Mouse (Mus musculus) small intestine, adult 2 months (tissue): ENCODE results near the gene Gm6871. TPM values are rescaled to one million over a fixed set of nuclear protein-coding genes. Genes with fewer than 3 reads are reported as not detected.
"Not testable (repeated sequence)": the region's sequence is repeated elsewhere in the genome, so short reads cannot be mapped to it uniquely, and the experiment has no call there.

Source experiments
- H3K27ac ChIP-seq: fragments of 200-500 bp; 2 replicates; pipeline ENCODE4 v1.5.1; 2012; ENCODE audit warnings: low read depth, low read length, control low read depth, inconsistent platforms; ENCODE audit not compliant: insufficient read depth
- H3K27me3 ChIP-seq: fragments of 200-500 bp; 2 replicates; pipeline ENCODE4 v1.6.1; 2012; ENCODE audit warnings: mild to moderate bottlenecking, moderate library complexity, low read length, inconsistent platforms; ENCODE audit not compliant: control insufficient read depth, insufficient read depth
- H3K36me3 ChIP-seq: fragments of 200-500 bp; 2 replicates; pipeline ENCODE4 v1.6.1; 2012; ENCODE audit warnings: mild to moderate bottlenecking, low read length, control low read depth, inconsistent platforms; ENCODE audit not compliant: control insufficient read depth, insufficient read depth
- H3K4me1 ChIP-seq: fragments of 200-500 bp; 2 replicates; pipeline ENCODE4 v1.6.1; 2012; ENCODE audit warnings: low read length, inconsistent platforms, mixed read lengths; ENCODE audit not compliant: control insufficient read depth, insufficient read depth, insufficient read length
- H3K4me3 ChIP-seq: fragments of 200-500 bp; 2 replicates; pipeline ENCODE4 v1.5.1; 2012; ENCODE audit warnings: low read depth, mild to moderate bottlenecking, control low read depth, inconsistent platforms, low read length, moderate library complexity
- CTCF ChIP-seq: fragments of 200-500 bp; IDR thresholded peaks from 2 replicates; pipeline ENCODE4 v1.5.1; 2012; ENCODE audit warnings: low read depth, mild to moderate bottlenecking, control low read depth, inconsistent platforms, low read length, moderate library complexity, mixed read lengths; ENCODE audit not compliant: insufficient replicate concordance, insufficient read length; ENCODE audit errors: extremely low read depth
- POLR2A ChIP-seq: fragments of 200-500 bp; IDR thresholded peaks from 2 replicates; pipeline ENCODE4 v1.6.1; 2012; ENCODE audit warnings: low read depth, mild to moderate bottlenecking, control low read depth, inconsistent platforms, low read length, moderate library complexity
- WGBS: fragments of 180-500 bp; shearing (Covaris S2); methylation state at CpG from one replicate; pipeline ENCODE4 v1.1.7; 2018; 5-methylcytosine and 5-hydroxymethylcytosine counted together
- polyA plus RNA-seq: library from polyadenylated mRNA; depleted of rRNA; stranded (reverse); fragments of >200 nt; gene quantifications from 2 replicates; pipeline ENCODE4 v1.2.3, GENCODE M21; 2012; rRNA removed

Gm6871 gene
- polyA plus RNA-seq: not detected in 2 replicates

- H3K27me3 ChIP-seq, H3K27ac ChIP-seq, H3K4me1 ChIP-seq, H3K4me3 ChIP-seq, H3K36me3 ChIP-seq: not testable (repeated sequence)
- WGBS: 90% methylated on average over 6 of the region's 6 CpGs
These were observed at the start of gene Gm6871 for GRCm38 (mm10) chr7:41573562-41573961. Gm6871 (minus strand) TSS chr7:41573662.

- H3K4me1 ChIP-seq, H3K27me3 ChIP-seq, H3K4me3 ChIP-seq: not testable (repeated sequence)
- 55% methylated on average over 1 of the region's 1 CpGs for WGBS
- Histone ChIP-seq H3K27ac (peak overlapping the region; percentile 86), H3K36me3 (peaks cover 20% of the 10 kb centered on the region)
These were observed 42.8 kb upstream of the Gm6871 start for GRCm38 (mm10) chr7:41616241-41616640.

- H3K4me3 ChIP-seq: no peak overlapping the region
- TF ChIP-seq POLR2A (no peak), CTCF (no peak)
- peaks cover 17% of the 10 kb centered on the region for H3K36me3 ChIP-seq
- no peaks in the 10 kb centered on the region for H3K27me3 ChIP-seq
- no peak overlapping the region for H3K27ac ChIP-seq
- 86% methylated on average over 3 of the region's 3 CpGs for WGBS
- H3K4me1 ChIP-seq: no peaks in the 10 kb centered on the region; the same call in 1 of the 2 replicates
These were observed 38.2 kb upstream of the Gm6871 start for GRCm38 (mm10) chr7:41611654-41612053.

GRCm38 (mm10) chr7:41599932-41600548, 26.6 kb upstream of the Gm6871 start:
- H3K27ac ChIP-seq: no peak overlapping the region; the same call in 1 of the 2 replicates
- peaks cover 2% of the 10 kb centered on the region; the same call in 1 of the 2 replicates for H3K36me3 ChIP-seq
- 15% methylated on average over 3 of the region's 3 CpGs for WGBS
- H3K27me3 ChIP-seq: no peaks in the 10 kb centered on the region
- no peak for TF ChIP-seq CTCF
- TF ChIP-seq POLR2A: no peak
- H3K4me1 ChIP-seq: peaks cover 2% of the 10 kb centered on the region; the same call in 1 of the 2 replicates
- H3K4me3 ChIP-seq: peak overlapping the region; percentile 28; the same call in 1 of the 2 replicates

DNA sequence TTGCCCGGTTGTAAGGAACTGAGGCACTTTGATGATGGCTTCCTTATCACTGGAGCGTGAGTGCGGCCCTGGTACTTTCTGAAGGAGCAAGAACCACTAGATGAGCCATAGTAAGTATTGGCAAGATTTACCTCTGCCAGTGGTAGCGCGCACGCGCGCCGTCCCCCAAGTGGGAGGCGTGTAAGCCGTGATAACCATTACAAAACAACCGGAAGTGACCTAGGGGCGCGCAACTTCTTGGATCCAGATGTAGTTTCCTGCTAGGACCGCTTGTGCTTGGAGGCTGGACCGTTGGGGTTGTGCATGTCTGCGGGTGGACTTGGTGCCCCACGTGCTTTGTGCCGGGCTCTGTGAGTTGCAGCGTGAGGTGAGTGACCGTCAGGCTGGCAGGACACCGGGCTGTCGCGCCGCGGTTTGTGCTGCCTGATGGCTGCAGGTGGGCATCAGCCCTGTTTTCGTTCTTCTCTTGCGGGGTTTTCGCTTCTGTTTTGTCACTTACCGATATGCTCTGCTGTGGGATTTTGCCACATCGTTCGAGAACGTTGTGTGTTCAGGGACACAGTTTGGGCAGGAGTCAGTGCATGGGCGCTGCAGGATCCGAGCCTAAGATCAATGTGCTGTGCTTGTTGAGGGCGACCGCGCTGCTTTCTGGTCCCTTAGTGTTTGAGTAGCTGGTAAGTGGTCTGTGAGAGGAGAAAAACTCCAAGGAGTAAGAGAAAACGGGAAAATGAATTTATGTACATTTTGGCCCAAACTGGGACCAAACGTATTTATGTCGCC, 25.8 kb upstream of the Gm6871 start, which contains the start of gene 2610021A01Rik:
Gene 2610021A01Rik (plus strand): TSS at position 197 of the 780 bp plus-strand sequence.
- under 1% methylated on average over 41 of the region's 41 CpGs for WGBS
- Histone ChIP-seq H3K4me1 (peaks cover 2% of the 10 kb centered on the region; the same call in 1 of the 2 replicates), H3K4me3 (peak within 1 kb of the TSS; percentile 83), H3K27me3 (no peaks in the 10 kb centered on the region), H3K27ac (peak within 1 kb of the TSS; percentile 56), H3K36me3 (peaks cover 2% of the 10 kb centered on the region; the same call in 1 of the 2 replicates)
- TF ChIP-seq POLR2A (no peak; the same call in 1 of the 2 replicates), CTCF (no peak)

DNA sequence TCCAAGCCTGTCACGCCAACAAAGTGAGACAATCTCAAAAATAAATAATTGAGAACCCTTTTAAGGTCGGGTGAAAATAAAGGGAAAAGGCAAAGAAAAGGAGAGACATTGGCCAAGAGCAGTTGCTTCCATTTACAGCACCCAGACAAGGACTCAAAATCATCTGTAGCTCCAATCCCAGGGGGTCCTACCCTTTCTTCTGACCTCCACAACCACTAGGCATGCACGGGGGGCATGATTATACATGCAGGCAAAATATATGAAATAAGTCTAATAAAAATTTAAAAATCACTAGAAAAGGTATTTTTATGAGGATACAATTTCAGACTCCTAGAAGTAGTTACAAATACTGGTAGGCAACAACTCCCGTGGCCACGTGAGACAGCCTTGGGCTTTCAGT, 25.2 kb upstream of the Gm6871 start:
- Histone ChIP-seq H3K36me3 (no peaks in the 10 kb centered on the region), H3K4me3 (peak overlapping the region; percentile 83), H3K27ac (no peak overlapping the region), H3K4me1 (peaks cover 2% of the 10 kb centered on the region; the same call in 1 of the 2 replicates), H3K27me3 (no peaks in the 10 kb centered on the region)
- no peak for TF ChIP-seq POLR2A
- no peak for TF ChIP-seq CTCF
- 53% methylated on average over 5 of the region's 5 CpGs for WGBS

DNA sequence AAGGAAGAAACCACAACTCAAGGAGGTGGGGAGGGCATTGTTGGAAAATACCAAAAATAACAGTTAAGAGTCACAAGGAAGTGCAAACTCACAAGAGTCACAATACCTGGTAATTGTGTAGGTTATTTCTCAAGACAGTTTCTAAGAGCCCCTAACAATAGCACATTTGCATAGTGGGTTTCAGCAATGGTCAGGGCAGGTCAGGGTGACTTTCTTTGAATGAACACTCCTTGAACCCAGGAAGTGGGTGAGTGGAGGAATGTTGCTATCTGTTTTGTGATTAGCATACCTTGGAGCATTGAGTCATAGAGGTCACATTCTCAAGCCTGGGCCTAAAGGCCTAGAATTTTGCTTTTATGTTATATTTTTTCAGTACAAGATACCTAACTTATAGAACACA, 14.4 kb upstream of the Gm6871 start:
- not testable (repeated sequence) for H3K36me3 ChIP-seq, H3K27me3 ChIP-seq, H3K4me3 ChIP-seq, H3K27ac ChIP-seq, H3K4me1 ChIP-seq
